Mouse (Mus musculus) heart, adult 2 months (tissue): ENCODE results near the gene Noc4l.

Experiments
- CTCF ChIP-seq: fragments of 200-600 bp; IDR thresholded peaks from 2 replicates; pipeline ENCODE4 v1.8.1; 2022; ENCODE audit warnings: antibody characterized with exemption, mild to moderate bottlenecking, moderate library complexity
- EP300 ChIP-seq: fragments of 200-500 bp; IDR thresholded peaks from 2 replicates; pipeline ENCODE4 v1.6.1; 2011; ENCODE audit warnings: low read depth, low read length, control low read depth; ENCODE audit not compliant: insufficient read depth
- POLR2A ChIP-seq: fragments of 200-500 bp; IDR thresholded peaks from 2 replicates; pipeline ENCODE4 v1.6.1; 2011; ENCODE audit warnings: mild to moderate bottlenecking, low read depth, low read length, control low read depth; ENCODE audit not compliant: insufficient read depth

DNA sequence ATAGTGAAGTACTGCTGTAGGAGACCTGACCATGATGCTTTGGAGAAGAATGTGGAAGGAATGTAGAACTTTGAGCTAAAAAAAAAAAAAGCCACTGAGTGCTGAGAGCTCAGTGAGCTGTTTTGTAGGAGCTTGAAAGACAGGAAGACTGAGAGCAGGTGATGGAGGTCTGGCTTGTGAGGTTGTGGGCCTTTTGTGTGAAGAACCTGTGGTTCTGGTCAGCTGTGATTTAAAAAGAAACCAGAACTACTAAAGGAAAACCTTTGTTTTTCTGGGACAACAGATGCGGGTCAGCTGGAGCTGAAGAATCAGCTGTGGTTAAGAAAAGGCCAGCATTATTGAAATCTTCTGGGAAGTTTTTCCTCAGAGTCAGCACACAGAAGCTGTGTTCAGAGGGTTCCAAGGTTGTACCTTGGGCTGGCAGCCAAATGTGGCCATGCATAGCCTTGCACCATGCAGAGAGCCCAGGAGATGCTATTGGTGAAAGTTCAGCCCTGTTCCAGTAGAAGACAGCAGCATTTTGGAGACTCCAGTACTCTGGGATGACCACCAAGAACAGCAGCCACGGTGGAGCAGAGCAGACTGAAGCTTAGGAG lies 23.6 kb downstream of the Noc4l start:
- no peak for TF ChIP-seq POLR2A
- no peak for TF ChIP-seq CTCF
- no peak for TF ChIP-seq EP300
